Mouse (Mus musculus) heart, embryonic 13.5 days (tissue): ENCODE results near the gene Slc11a1. TPM values are rescaled to one million over a fixed set of nuclear protein-coding genes. Genes with fewer than 3 reads are reported as not detected.

ENCODE experiments used
- ATAC-seq: fragments of 200-750 bp; cut with Nextera tagmentation; 2 replicates; pipeline ENCODE4 v1.8.0; 2017; ENCODE audit warnings: moderate TSS enrichment; ENCODE audit not compliant: insufficient number of reproducible peaks, low FRiP score, low TSS enrichment; ENCODE audit errors: extremely low read depth
- H3K27ac ChIP-seq: fragments of 300-500 bp; sonication (generic); replicated peaks from 2 replicates; pipeline ENCODE4 v1.5.1; 2015; ENCODE audit warnings: moderate library complexity, mild to moderate bottlenecking, inconsistent platforms
- H3K27me3 ChIP-seq: fragments of 300-500 bp; sonication (generic); replicated peaks from 2 replicates; pipeline ENCODE4 v1.6.1; 2015; ENCODE audit warnings: mild to moderate bottlenecking, inconsistent platforms
- H3K36me3 ChIP-seq: fragments of 300-500 bp; sonication (generic); 2 replicates; pipeline ENCODE4 v1.6.1; 2015; ENCODE audit warnings: mild to moderate bottlenecking, inconsistent platforms
- H3K4me1 ChIP-seq: fragments of 300-500 bp; sonication (generic); 2 replicates; pipeline ENCODE4 v1.6.1; 2015; ENCODE audit warnings: inconsistent platforms
- H3K4me2 ChIP-seq: fragments of 300-500 bp; sonication (generic); 2 replicates; pipeline ENCODE4 v1.6.1; 2015; ENCODE audit warnings: inconsistent platforms, mild to moderate bottlenecking, moderate library complexity
- H3K4me3 ChIP-seq: fragments of 300-500 bp; sonication (generic); 2 replicates; pipeline ENCODE4 v1.5.1; 2015; ENCODE audit warnings: moderate library complexity, mild to moderate bottlenecking, inconsistent platforms
- H3K9ac ChIP-seq: fragments of 300-500 bp; sonication (generic); 2 replicates; pipeline ENCODE4 v1.6.1; 2015; ENCODE audit warnings: inconsistent platforms, mild to moderate bottlenecking, moderate library complexity
- H3K9me3 ChIP-seq: fragments of 300-500 bp; sonication (generic); 2 replicates; pipeline ENCODE4 v1.6.1; 2016; ENCODE audit warnings: inconsistent platforms
- WGBS: fragments of 180-500 bp; shearing (Covaris S2); methylation state at CpG from one replicate; pipeline ENCODE4 v1.1.7; 2015; ENCODE audit warnings: mixed read lengths; 5-methylcytosine and 5-hydroxymethylcytosine counted together
- microRNA counts: library from miRNA; unstranded; fragments of <30 nt; microRNA quantifications from one replicate; lab custom pipeline; 2016
- microRNA-seq: library from miRNA; unstranded; fragments of <30 nt; microRNA quantifications from one replicate; pipeline ENCODE4, GENCODE M21; 2016
- polyA plus RNA-seq: library from polyadenylated mRNA; unstranded; fragments of >200 nt; fragmentation: Nextera tagmentation; extraction: Ambion mirVana; gene quantifications from 2 replicates; pipeline ENCODE4 v1.2.1, GENCODE M21; 2015

The Slc11a1 gene
- polyA plus RNA-seq, 1 experiment from 2014 or later = 3.1 TPM

- H3K36me3 ChIP-seq = no peaks in the 10 kb centered on the region
- peaks cover 22% of the 10 kb centered on the region for H3K4me1 ChIP-seq
- H3K27ac ChIP-seq = no peak overlapping the region
- H3K9me3 ChIP-seq = no peaks in the 10 kb centered on the region
- no peaks in the 10 kb centered on the region for H3K27me3 ChIP-seq
- WGBS = 70% methylated on average over 17 of the region's 17 CpGs
- H3K4me3 ChIP-seq = no peak overlapping the region
- H3K4me2 ChIP-seq = no peak overlapping the region
- no peak for ATAC-seq
- H3K9ac ChIP-seq = no peak overlapping the region
Measured at GRCm38 (mm10) chr1:74418747-74419439, 43.9 kb downstream of the Slc11a1 start.

GRCm38 (mm10) chr1:74419440-74419794, 44.4 kb downstream of the Slc11a1 start:
- no peaks in the 10 kb centered on the region for H3K27me3 ChIP-seq
- no peak overlapping the region for H3K4me2 ChIP-seq
- H3K9me3 ChIP-seq = no peaks in the 10 kb centered on the region
- 51% methylated on average over 9 of the region's 9 CpGs for WGBS
- ATAC-seq = no peak
- no peak overlapping the region for H3K4me3 ChIP-seq
- H3K9ac ChIP-seq = no peak overlapping the region
- no peak overlapping the region for H3K27ac ChIP-seq
- no peaks in the 10 kb centered on the region for H3K36me3 ChIP-seq
- H3K4me1 ChIP-seq = peaks cover 22% of the 10 kb centered on the region

DNA sequence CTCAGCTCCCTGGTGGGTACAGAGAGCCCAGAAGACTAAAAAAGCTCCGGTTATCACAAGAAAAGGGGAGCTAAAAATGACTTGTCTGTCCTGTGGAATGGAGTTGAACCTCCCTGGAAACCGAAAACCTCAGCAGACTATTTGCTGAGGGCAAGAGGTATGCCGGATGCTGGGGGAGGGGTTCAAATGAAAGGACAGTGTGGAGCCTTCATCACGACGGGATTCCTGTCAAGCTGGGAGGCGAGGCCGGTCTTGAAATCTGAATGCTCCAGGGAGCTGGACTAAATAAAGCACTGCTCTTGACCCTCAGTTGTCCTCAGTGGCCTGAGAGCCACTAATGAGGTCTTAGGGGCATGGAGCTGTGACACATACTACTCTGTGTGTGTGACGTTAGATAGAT, 48.2 kb downstream of the Slc11a1 start:
- H3K27me3 ChIP-seq = no peaks in the 10 kb centered on the region
- peak overlapping the region; percentile 1; the same call in 1 of the 2 replicates for H3K9ac ChIP-seq
- H3K4me2 ChIP-seq = 0 out of 2 replicates have a peak overlapping the region, but pooled peaks have one; percentile 22
- no peak for ATAC-seq
- 0 out of 2 replicates have a peak overlapping the region, but pooled peaks have one; percentile 6 for H3K27ac ChIP-seq
- H3K36me3 ChIP-seq = no peaks in the 10 kb centered on the region
- no peak overlapping the region for H3K4me3 ChIP-seq
- WGBS = 25% methylated on average over 8 of the region's 8 CpGs
- H3K4me1 ChIP-seq = peaks cover 26% of the 10 kb centered on the region
- no peaks in the 10 kb centered on the region for H3K9me3 ChIP-seq

DNA sequence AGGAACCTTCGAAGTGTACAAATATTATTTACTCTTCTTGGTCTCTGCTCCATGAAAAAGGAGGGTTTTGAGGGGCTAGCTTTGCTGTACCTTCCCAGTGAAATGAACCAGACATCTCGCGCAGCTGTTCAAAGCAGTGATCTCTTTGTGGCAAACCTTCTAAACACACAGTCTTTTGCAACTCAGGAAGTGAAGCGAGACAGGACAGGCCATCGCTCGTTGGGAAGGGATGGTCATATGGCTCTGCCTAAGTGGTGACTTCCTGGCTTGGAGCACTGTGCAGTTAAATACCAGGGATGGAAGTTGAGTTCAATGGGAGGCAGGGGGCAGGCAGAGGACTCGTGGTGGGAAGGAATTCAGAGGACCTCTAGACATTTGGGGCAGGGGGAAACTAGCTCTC, 50.9 kb downstream of the Slc11a1 start:
- 61% methylated on average over 7 of the region's 7 CpGs for WGBS
- H3K36me3 ChIP-seq = no peaks in the 10 kb centered on the region
- no peak overlapping the region for H3K27ac ChIP-seq
- no peak for ATAC-seq
- no peaks in the 10 kb centered on the region for H3K27me3 ChIP-seq
- H3K9me3 ChIP-seq = no peaks in the 10 kb centered on the region
- no peak overlapping the region for H3K4me2 ChIP-seq
- peaks cover 13% of the 10 kb centered on the region for H3K4me1 ChIP-seq
- no peak overlapping the region for H3K4me3 ChIP-seq
- no peak overlapping the region for H3K9ac ChIP-seq

DNA sequence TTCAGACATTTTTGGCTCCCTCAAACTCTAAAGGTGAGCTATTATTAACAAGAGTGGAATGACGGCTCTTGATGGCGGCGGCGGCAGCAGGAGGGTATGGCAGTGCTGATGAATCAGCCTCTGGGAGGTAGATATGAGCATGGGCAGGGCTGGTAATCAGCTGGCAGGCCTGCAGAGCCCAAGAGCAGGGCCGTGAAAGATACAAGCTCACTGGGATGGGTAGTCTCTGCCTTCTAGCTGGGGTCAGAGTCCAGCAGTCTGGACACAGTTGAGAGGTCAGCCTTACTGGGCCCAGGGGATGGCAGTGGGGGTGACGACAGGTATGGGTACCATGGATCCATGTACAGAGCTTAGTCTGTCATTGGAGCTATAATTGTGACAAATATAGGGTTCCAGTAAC, 58.2 kb downstream of the Slc11a1 start:
- peaks cover 15% of the 10 kb centered on the region for H3K4me1 ChIP-seq
- WGBS = 49% methylated on average over 6 of the region's 6 CpGs
- H3K27me3 ChIP-seq = no peaks in the 10 kb centered on the region
- H3K4me2 ChIP-seq = no peak overlapping the region
- no peak for ATAC-seq
- peaks cover 45% of the 10 kb centered on the region for H3K36me3 ChIP-seq
- H3K9ac ChIP-seq = no peak overlapping the region
- no peak overlapping the region for H3K4me3 ChIP-seq
- H3K9me3 ChIP-seq = no peaks in the 10 kb centered on the region
- H3K27ac ChIP-seq = no peak overlapping the region

- Histone ChIP-seq H3K4me3 (no peak overlapping the region), H3K9ac (no peak overlapping the region), H3K27ac (no peak overlapping the region), H3K36me3 (peaks cover 58% of the 10 kb centered on the region), H3K9me3 (no peaks in the 10 kb centered on the region), H3K4me1 (peaks cover 18% of the 10 kb centered on the region), H3K27me3 (no peaks in the 10 kb centered on the region), H3K4me2 (no peak overlapping the region)
- ATAC-seq = no peak
- WGBS = 70% methylated on average over 5 of the region's 5 CpGs
Measured at GRCm38 (mm10) chr1:74434596-74434995, 59.6 kb downstream of the Slc11a1 start.

- Histone ChIP-seq H3K36me3 (peaks cover 67% of the 10 kb centered on the region), H3K27me3 (no peaks in the 10 kb centered on the region), H3K9ac (no peak overlapping the region), H3K9me3 (no peaks in the 10 kb centered on the region), H3K4me2 (no peak overlapping the region), H3K27ac (no peak overlapping the region), H3K4me3 (no peak overlapping the region), H3K4me1 (peaks cover 18% of the 10 kb centered on the region)
- 75% methylated on average over 6 of the region's 6 CpGs for WGBS
- ATAC-seq = no peak
Measured at GRCm38 (mm10) chr1:74435563-74435962, 60.6 kb downstream of the Slc11a1 start.

MicroRNAs within 50 kb of the gene (microRNA counts, 519-probe panel; counts per million panel counts)
- 4,698 counts per million, percentile 81 among the panel's probes with 10 or more counts for microRNA mmu-miR-26b (lab: Ali Mortazavi, UCI)

Small RNAs within 50 kb of the gene (microRNA-seq; reads per million reads assigned to microRNA genes)
- gene Mir26b = 31,839 reads per million, percentile 98 among the genes with 10 or more reads in this experiment

Other genes starting within 250 kb of the Slc11a1 start
- gene Rufy4, start 249.7 kb upstream of the Slc11a1 start, polyA plus RNA-seq = 0.20 and 0.48 TPM in 2 replicates
- gene Cxcr2, start 221.2 kb upstream of the Slc11a1 start, polyA plus RNA-seq = 0.09 TPM in 1 of 2 replicates, not detected in the other
- gene Cxcr1, start 180.6 kb upstream of the Slc11a1 start, polyA plus RNA-seq = not detected in 2 replicates
- gene Arpc2, start 139.1 kb upstream of the Slc11a1 start, polyA plus RNA-seq = 400 and 438 TPM in 2 replicates
- 0.36 and 0.64 TPM in 2 replicates for gene Gpbar1, start 96.6 kb upstream of the Slc11a1 start, polyA plus RNA-seq
- gene Aamp, start 90.5 kb upstream of the Slc11a1 start, polyA plus RNA-seq = 164 and 188 TPM in 2 replicates
- 227 and 252 TPM in 2 replicates for gene Pnkd, start 90.3 kb upstream of the Slc11a1 start, polyA plus RNA-seq
- 42.0 and 42.7 TPM in 2 replicates for gene Tmbim1, start 69.6 kb upstream of the Slc11a1 start, polyA plus RNA-seq
- gene Catip, start 13.1 kb upstream of the Slc11a1 start, polyA plus RNA-seq = 0.33 and 0.38 TPM in 2 replicates
- 57.3 and 60.4 TPM in 2 replicates for gene Ctdsp1, start 16.3 kb downstream of the Slc11a1 start, polyA plus RNA-seq
- 0.19 and 0.45 TPM in 2 replicates for gene Vil1, start 34.2 kb downstream of the Slc11a1 start, polyA plus RNA-seq
- gene Cnot9, start 130.9 kb downstream of the Slc11a1 start, polyA plus RNA-seq = 31.7 and 33.6 TPM in 2 replicates
- gene Plcd4, start 167.7 kb downstream of the Slc11a1 start, polyA plus RNA-seq = 0.52 and 0.64 TPM in 2 replicates
- 19.1 and 19.2 TPM in 2 replicates for gene Usp37, start 169.1 kb downstream of the Slc11a1 start, polyA plus RNA-seq
- 4.9 and 5.1 TPM in 2 replicates for gene Zfp142, start 213.1 kb downstream of the Slc11a1 start, polyA plus RNA-seq
- gene Bcs1l, start 213.1 kb downstream of the Slc11a1 start, polyA plus RNA-seq = 20.5 and 21.7 TPM in 2 replicates
- 23.7 and 24.5 TPM in 2 replicates for gene Rnf25, start 226.2 kb downstream of the Slc11a1 start, polyA plus RNA-seq
- 2.8 and 3.5 TPM in 2 replicates for gene Stk36, start 226.2 kb downstream of the Slc11a1 start, polyA plus RNA-seq